Mouse (Mus musculus) lung, postnatal 0 days (tissue): Measurements from ENCODE around the gene Sertad4.

ENCODE experiments used
- CTCF ChIP-seq: IDR thresholded peaks from 2 replicates; pipeline ENCODE4 v1.5.1; 2016; ENCODE audit warnings: antibody characterized with exemption, mild to moderate bottlenecking
- EP300 ChIP-seq: IDR thresholded peaks from 2 replicates; pipeline ENCODE4 v1.6.1; 2016; ENCODE audit warnings: antibody characterized with exemption, mild to moderate bottlenecking, control low read depth

DNA sequence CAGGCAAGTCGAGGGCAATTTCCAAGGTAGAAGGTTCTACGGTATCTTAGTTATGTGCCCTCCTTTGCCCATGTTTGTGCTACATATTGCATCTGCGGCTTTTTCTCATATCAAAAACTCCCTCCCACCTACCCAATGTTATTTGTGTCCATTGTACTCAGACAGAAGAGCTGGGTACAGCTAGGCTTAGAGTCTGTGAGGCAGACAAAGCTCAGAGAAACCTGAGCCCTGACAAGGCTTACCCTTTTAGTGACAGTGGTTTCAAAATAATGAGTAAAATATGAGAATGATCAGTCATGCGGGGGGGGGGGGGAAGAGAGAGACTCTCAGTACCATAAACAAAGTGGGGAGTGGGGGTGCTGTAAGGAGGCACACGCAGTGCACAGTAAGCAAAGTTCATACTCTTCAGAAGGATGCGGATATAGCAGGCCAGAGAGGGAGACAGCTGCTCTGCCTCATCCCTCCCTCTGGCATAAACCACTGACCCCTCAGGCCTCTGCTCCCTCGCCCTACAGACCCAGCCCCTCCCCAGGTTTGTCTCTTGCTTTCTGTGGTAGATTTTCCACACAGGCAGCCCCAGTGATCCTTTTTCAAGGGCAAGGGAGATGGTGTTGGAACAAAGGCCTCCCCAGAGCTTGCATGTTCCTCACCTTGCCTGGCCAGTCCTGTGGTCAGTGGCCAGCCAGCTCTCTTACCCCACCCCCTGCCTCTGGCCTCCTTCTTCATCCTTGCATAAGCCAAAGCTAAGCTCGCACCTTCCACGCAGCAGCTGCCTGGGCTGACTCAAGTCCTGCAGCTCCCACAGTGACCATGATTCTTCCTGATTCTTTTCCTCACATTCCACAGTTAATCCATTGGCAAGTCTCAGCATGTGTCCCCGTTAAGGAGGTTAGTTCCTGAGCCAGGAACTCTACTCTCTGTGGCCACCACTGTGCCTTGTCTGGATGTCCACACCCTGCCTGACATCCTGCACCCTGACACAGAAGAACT is 49.1 kb downstream of the Sertad4 start:
- TF ChIP-seq CTCF (no peak), EP300 (no peak)
